Mouse (Mus musculus): ENCODE results near the gene Fbln2. TPM values are rescaled to one million over a fixed set of nuclear protein-coding genes. Genes with fewer than 3 reads are reported as not detected.
A peak's percentile ranks its signal among the peaks of the same experiment; 100 is the strongest.

The Fbln2 gene
- polyA plus RNA-seq, 1 experiment from 2014 or later = 101 TPM

GRCm38 (mm10) chr6:91200429-91201188 is 11.6 kb upstream of the Fbln2 start:
- H3K9me3 ChIP-seq (replicated peaks) = no peaks in the 10 kb centered on the region
- DNase-seq (ENCODE audit: low spot score) = peak; percentile 87
- no peaks in the 10 kb centered on the region for H3K36me3 ChIP-seq
- peaks cover 64% of the 10 kb centered on the region for H3K4me1 ChIP-seq
- H3K27ac ChIP-seq = peak overlapping the region; percentile 95
- 32% methylated on average over 8 of the region's 8 CpGs for WGBS
- H3K27me3 ChIP-seq (ENCODE audit: low read depth, poor library complexity, severe bottlenecking) = no peaks in the 10 kb centered on the region
- no peak overlapping the region for H3K4me3 ChIP-seq

GRCm38 (mm10) chr6:91201881-91202341 is 10.3 kb upstream of the Fbln2 start:
- WGBS = 83% methylated on average over 8 of the region's 8 CpGs
- Histone ChIP-seq H3K36me3 (no peaks in the 10 kb centered on the region), H3K9me3 (replicated peaks) (no peaks in the 10 kb centered on the region), H3K27ac (peak overlapping the region; percentile 95), H3K4me1 (peaks cover 53% of the 10 kb centered on the region), H3K4me3 (no peak overlapping the region), H3K27me3 (ENCODE audit: low read depth, poor library complexity, severe bottlenecking) (no peaks in the 10 kb centered on the region)
- no peak for DNase-seq (ENCODE audit: low spot score)

GRCm38 (mm10) chr6:91202571-91202970 is 9.7 kb upstream of the Fbln2 start:
- DNase-seq (ENCODE audit: low spot score) = no peak
- Histone ChIP-seq H3K4me3 (no peak overlapping the region), H3K36me3 (no peaks in the 10 kb centered on the region), H3K27me3 (ENCODE audit: low read depth, poor library complexity, severe bottlenecking) (no peaks in the 10 kb centered on the region), H3K27ac (peak overlapping the region; percentile 95), H3K4me1 (peaks cover 53% of the 10 kb centered on the region), H3K9me3 (replicated peaks) (no peaks in the 10 kb centered on the region)
- 77% methylated on average over 4 of the region's 4 CpGs for WGBS

DNA sequence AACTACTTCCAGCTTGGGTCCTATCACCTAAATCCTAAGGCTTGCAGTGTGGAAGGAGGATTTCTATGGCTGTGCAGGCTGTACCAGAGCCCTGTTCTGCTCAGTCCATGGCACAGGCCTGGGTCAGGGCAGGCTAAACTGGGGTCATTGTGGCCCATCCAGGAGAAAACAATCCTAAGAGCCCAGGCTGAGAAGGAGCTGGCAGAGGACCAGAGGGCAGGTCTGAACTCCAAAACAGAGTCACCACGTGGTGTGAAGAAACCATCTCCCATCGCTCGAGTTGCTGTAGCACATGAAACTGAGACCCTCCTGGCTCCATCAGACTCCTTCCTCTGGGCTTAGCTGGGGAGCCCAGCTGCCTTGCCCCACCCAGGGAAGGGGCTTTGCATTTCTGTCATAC is 6.9 kb upstream of the Fbln2 start:
- no peaks in the 10 kb centered on the region for H3K9me3 ChIP-seq (replicated peaks)
- H3K4me3 ChIP-seq = no peak overlapping the region
- 84% methylated on average over 3 of the region's 3 CpGs for WGBS
- H3K27ac ChIP-seq = peak overlapping the region; percentile 57
- H3K27me3 ChIP-seq (ENCODE audit: low read depth, poor library complexity, severe bottlenecking) = no peaks in the 10 kb centered on the region
- peaks cover 51% of the 10 kb centered on the region for H3K4me1 ChIP-seq
- no peak for DNase-seq (ENCODE audit: low spot score)
- no peaks in the 10 kb centered on the region for H3K36me3 ChIP-seq

GRCm38 (mm10) chr6:91205791-91206190 is 6.5 kb upstream of the Fbln2 start:
- Histone ChIP-seq H3K36me3 (no peaks in the 10 kb centered on the region), H3K27ac (peak overlapping the region; percentile 57), H3K4me3 (no peak overlapping the region), H3K9me3 (replicated peaks) (no peaks in the 10 kb centered on the region), H3K27me3 (ENCODE audit: low read depth, poor library complexity, severe bottlenecking) (peaks cover 2% of the 10 kb centered on the region; the same call in 1 of the 2 replicates), H3K4me1 (peaks cover 51% of the 10 kb centered on the region)
- WGBS = 77% methylated on average over 5 of the region's 5 CpGs
- DNase-seq (ENCODE audit: low spot score) = no peak

- H3K4me1 ChIP-seq = peaks cover 48% of the 10 kb centered on the region
- WGBS = 65% methylated on average over 3 of the region's 3 CpGs
Measured at GRCm38 (mm10) chr6:91207491-91207890, 4.8 kb upstream of the Fbln2 start.

GRCm38 (mm10) chr6:91209780-91210179 is 2.5 kb upstream of the Fbln2 start:
- Histone ChIP-seq H3K27ac (peak overlapping the region; percentile 88), H3K27me3 (ENCODE audit: low read depth, poor library complexity, severe bottlenecking) (peaks cover 20% of the 10 kb centered on the region), H3K4me3 (no peak overlapping the region), H3K9me3 (replicated peaks) (no peaks in the 10 kb centered on the region), H3K36me3 (no peaks in the 10 kb centered on the region), H3K4me1 (peaks cover 65% of the 10 kb centered on the region)
- 2% methylated on average over 2 of the region's 2 CpGs for WGBS
- peak; percentile 55 for DNase-seq (ENCODE audit: low spot score)

More at GRCm38 (mm10) chr6:91207491-91207890, 4.8 kb upstream of the Fbln2 start:
- no peak overlapping the region for H3K4me3 ChIP-seq
- peak overlapping the region; percentile 39; the same call in 1 of the 2 replicates for H3K27ac ChIP-seq
- no peak for DNase-seq (ENCODE audit: low spot score)
- no peaks in the 10 kb centered on the region for H3K36me3 ChIP-seq
- peaks cover 11% of the 10 kb centered on the region for H3K27me3 ChIP-seq (ENCODE audit: low read depth, poor library complexity, severe bottlenecking)
- no peaks in the 10 kb centered on the region for H3K9me3 ChIP-seq (replicated peaks)

DNA sequence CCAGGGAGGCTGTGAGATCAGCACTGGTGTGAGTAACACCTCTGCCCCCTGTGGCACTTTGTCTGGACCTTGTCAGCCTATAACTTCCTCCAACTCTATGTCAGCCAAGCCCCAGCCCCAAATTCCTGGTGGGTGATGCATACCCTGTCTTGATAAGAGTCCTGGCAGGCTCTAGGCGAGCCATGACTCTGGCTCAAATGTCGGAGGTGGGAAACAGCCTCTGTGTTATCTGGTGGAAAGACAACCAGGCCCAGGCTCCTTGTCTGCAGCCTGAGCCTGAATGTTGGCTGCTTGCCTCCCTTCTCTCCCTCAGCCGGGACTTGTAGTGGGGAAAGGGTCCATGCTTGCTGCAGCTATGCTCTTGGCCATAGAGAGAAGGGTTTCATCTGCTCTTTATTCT is 1.4 kb upstream of the Fbln2 start:
- Histone ChIP-seq H3K4me1 (peaks cover 72% of the 10 kb centered on the region), H3K27me3 (ENCODE audit: low read depth, poor library complexity, severe bottlenecking) (peaks cover 20% of the 10 kb centered on the region), H3K36me3 (peaks cover 8% of the 10 kb centered on the region; the same call in 1 of the 2 replicates), H3K9me3 (replicated peaks) (no peaks in the 10 kb centered on the region), H3K27ac (peak overlapping the region; percentile 88), H3K4me3 (no peak overlapping the region)
- no peak for DNase-seq (ENCODE audit: low spot score)
- 51% methylated on average over 3 of the region's 3 CpGs for WGBS

DNA sequence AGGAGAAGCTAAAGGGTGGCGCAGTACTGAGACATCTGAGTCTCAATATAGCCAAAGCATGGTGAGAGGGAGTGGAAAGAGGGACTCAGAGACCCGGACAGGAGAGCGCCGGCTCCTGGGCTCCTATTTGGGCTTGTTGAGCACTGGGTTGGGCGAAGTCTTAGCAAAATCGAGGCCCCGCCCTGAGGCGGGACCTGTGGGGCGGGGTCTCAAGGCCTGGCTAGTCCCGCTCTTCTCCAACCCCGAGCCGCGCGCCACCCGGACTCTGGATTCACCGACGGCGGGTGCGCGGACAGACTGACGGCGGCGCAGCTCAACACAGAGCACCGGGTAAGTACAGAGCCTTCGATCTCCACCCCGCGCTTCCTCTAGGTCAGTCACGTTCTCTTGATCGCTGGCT is 316 bp downstream of the Fbln2 start:
- Histone ChIP-seq H3K27me3 (ENCODE audit: low read depth, poor library complexity, severe bottlenecking) (peaks cover 20% of the 10 kb centered on the region), H3K9me3 (replicated peaks) (no peaks in the 10 kb centered on the region), H3K4me3 (peak overlapping the region; percentile 61), H3K36me3 (peaks cover 14% of the 10 kb centered on the region; the same call in 1 of the 2 replicates), H3K4me1 (peaks cover 83% of the 10 kb centered on the region), H3K27ac (peak overlapping the region; percentile 87)
- peak; percentile 88 for DNase-seq (ENCODE audit: low spot score)
- 1% methylated on average over 29 of the region's 29 CpGs for WGBS

GRCm38 (mm10) chr6:91213287-91214218 is 1.3 kb downstream of the Fbln2 start:
- 65% methylated on average over 21 of the region's 21 CpGs for WGBS
- H3K27me3 ChIP-seq (ENCODE audit: low read depth, poor library complexity, severe bottlenecking) = peaks cover 20% of the 10 kb centered on the region
- H3K36me3 ChIP-seq = peaks cover 14% of the 10 kb centered on the region; the same call in 1 of the 2 replicates
- H3K27ac ChIP-seq = peak overlapping the region; percentile 87
- H3K4me1 ChIP-seq = peaks cover 86% of the 10 kb centered on the region
- DNase-seq (ENCODE audit: low spot score) = no peak
- H3K9me3 ChIP-seq (replicated peaks) = no peaks in the 10 kb centered on the region
- peak overlapping the region; percentile 61 for H3K4me3 ChIP-seq

DNA sequence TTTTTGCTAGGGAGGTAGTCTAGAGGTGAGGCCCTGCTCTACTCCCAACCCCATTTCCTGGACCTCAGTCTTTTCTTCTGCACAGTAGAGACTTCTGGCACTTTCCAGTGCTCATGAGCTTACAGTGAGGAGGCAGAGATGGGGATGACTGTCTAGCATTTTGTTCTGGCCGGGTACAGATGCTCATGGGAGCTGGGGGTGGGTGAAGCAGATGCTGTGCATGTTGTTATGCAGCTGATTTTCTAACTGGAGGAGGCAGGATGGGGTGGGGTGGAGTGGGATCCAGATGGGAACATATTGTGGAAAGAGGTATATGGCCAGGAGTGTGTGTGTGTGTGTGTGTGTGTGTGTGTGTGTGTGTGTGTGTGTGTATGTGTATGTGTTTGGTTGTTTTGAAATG is 3.2 kb downstream of the Fbln2 start:
- H3K9me3 ChIP-seq (replicated peaks) = no peaks in the 10 kb centered on the region
- WGBS = 76% methylated on average over 1 of the region's 1 CpGs
- H3K27ac ChIP-seq = no peak overlapping the region

DNA sequence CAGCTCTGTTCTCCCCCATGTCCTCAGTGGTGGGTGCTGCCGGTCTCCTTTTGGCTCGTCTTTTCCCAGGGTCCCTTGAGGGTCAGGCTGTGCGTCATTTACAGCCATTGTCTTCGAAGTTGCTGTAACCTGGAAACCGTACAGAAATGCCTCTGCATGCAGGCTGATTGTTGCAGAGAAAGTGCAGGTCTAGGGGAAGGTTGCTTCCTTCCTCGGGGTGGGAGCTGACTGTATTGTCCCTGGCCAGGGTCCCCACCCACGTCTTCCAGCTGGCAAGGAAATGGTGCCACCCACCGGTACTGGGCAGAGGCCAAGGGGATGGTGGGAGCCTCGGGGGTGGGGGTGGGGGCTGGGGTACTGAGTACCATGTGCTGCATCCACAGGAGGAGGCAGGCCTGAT is 6.2 kb downstream of the Fbln2 start:
- H3K27ac ChIP-seq = no peak overlapping the region
- 75% methylated on average over 9 of the region's 9 CpGs for WGBS
- DNase-seq (ENCODE audit: low spot score) = no peak
- H3K36me3 ChIP-seq = peaks cover 14% of the 10 kb centered on the region; the same call in 1 of the 2 replicates
- H3K4me1 ChIP-seq = peaks cover 59% of the 10 kb centered on the region
- no peaks in the 10 kb centered on the region for H3K9me3 ChIP-seq (replicated peaks)
- 0 out of 2 replicates have a peak, but pooled peaks cover 3% of the 10 kb centered on the region for H3K27me3 ChIP-seq (ENCODE audit: low read depth, poor library complexity, severe bottlenecking)
- no peak overlapping the region for H3K4me3 ChIP-seq

More for the DNA sequence above, 3.2 kb downstream of the Fbln2 start:
- Histone ChIP-seq H3K27me3 (ENCODE audit: low read depth, poor library complexity, severe bottlenecking) (peaks cover 20% of the 10 kb centered on the region), H3K4me3 (no peak overlapping the region), H3K4me1 (peaks cover 71% of the 10 kb centered on the region), H3K36me3 (peaks cover 14% of the 10 kb centered on the region; the same call in 1 of the 2 replicates)
- DNase-seq (ENCODE audit: low spot score) = no peak

Data from limb, embryonic 10.5 days (tissue).